Mouse (Mus musculus): Measurements from ENCODE around the gene Cyp46a1. TPM values are rescaled to one million over a fixed set of nuclear protein-coding genes. Genes with fewer than 3 reads are reported as not detected.

Gene Cyp46a1
- total RNA-seq, 1 experiment = 0.98 TPM

- H3K36me3 ChIP-seq (ENCODE audit: control insufficient read depth, insufficient read depth, low read length, poor library complexity, severe bottlenecking) = no peaks in the 10 kb centered on the region
- no peaks in the 10 kb centered on the region for H3K9me3 ChIP-seq (ENCODE audit: control insufficient read depth, insufficient read depth, low read depth, low read length)
- H3K9ac ChIP-seq (ENCODE audit: insufficient read depth, low read depth, low read length, poor library complexity, severe bottlenecking) = no peak overlapping the region
- no peak for TF ChIP-seq ZNF384 (IDR thresholded peaks at IDR 0.05; ENCODE audit: low read depth, low read length)
- no peak for TF ChIP-seq HCFC1 (IDR thresholded peaks at IDR 0.05; ENCODE audit: borderline replicate concordance, insufficient read depth, low read length)
- no peak for TF ChIP-seq MAFK (IDR thresholded peaks at IDR 0.05; ENCODE audit: insufficient read depth, low read depth, low read length)
- no peak for TF ChIP-seq CHD2 (IDR thresholded peaks at IDR 0.05; ENCODE audit: low read depth, low read length)
- no peak for TF ChIP-seq ZC3H11A (IDR thresholded peaks at IDR 0.05; ENCODE audit: borderline replicate concordance, low read depth, low read length)
- in situ Hi-C loops (cut with MboI; ENCODE audit: low sequenced_read_pairs in 2 of 2, unreplicated experiment in 2 of 2) = no loop called here
- no peaks in the 10 kb centered on the region for H3K4me1 ChIP-seq (ENCODE audit: control insufficient read depth in 2 of 2, insufficient read depth in 2 of 2, low read length in 2 of 2, poor library complexity in 1 of 2)
- no peak overlapping the region for H3K27ac ChIP-seq (ENCODE audit: insufficient read depth, low read depth, low read length, poor library complexity, severe bottlenecking)
- DNase-seq (ENCODE audit: low read depth, low spot score) = no peak
- H3K4me3 ChIP-seq (ENCODE audit: insufficient read depth in 1 of 2, low read depth in 1 of 2, low read length in 2 of 2, poor library complexity in 1 of 2, severe bottlenecking in 1 of 2) = no peak overlapping the region
Observed at GRCm38 (mm10) chr12:108386476-108387232, 52.5 kb downstream of the Cyp46a1 start.

GRCm38 (mm10) chr12:108389718-108390117 is 55.5 kb downstream of the Cyp46a1 start:
- Histone ChIP-seq H3K9ac (ENCODE audit: insufficient read depth, low read depth, low read length, poor library complexity, severe bottlenecking) (no peak overlapping the region), H3K9me3 (ENCODE audit: control insufficient read depth, insufficient read depth, low read depth, low read length) (no peaks in the 10 kb centered on the region), H3K4me3 (ENCODE audit: insufficient read depth in 1 of 2, low read depth in 1 of 2, low read length in 2 of 2, poor library complexity in 1 of 2, severe bottlenecking in 1 of 2) (no peak overlapping the region), H3K4me1 (ENCODE audit: control insufficient read depth in 2 of 2, insufficient read depth in 2 of 2, low read length in 2 of 2, poor library complexity in 1 of 2) (no peaks in the 10 kb centered on the region), H3K36me3 (ENCODE audit: control insufficient read depth, insufficient read depth, low read length, poor library complexity, severe bottlenecking) (no peaks in the 10 kb centered on the region), H3K27ac (ENCODE audit: insufficient read depth, low read depth, low read length, poor library complexity, severe bottlenecking) (no peak overlapping the region)
- no peak for DNase-seq (ENCODE audit: low read depth, low spot score)
- in situ Hi-C loops (cut with MboI; ENCODE audit: low sequenced_read_pairs in 2 of 2, unreplicated experiment in 2 of 2) = no loop called here
- TF ChIP-seq ZC3H11A (IDR thresholded peaks at IDR 0.05; ENCODE audit: borderline replicate concordance, low read depth, low read length) (no peak), HCFC1 (IDR thresholded peaks at IDR 0.05; ENCODE audit: borderline replicate concordance, insufficient read depth, low read length) (no peak), CHD2 (IDR thresholded peaks at IDR 0.05; ENCODE audit: low read depth, low read length) (no peak), ZNF384 (IDR thresholded peaks at IDR 0.05; ENCODE audit: low read depth, low read length) (no peak), MAFK (IDR thresholded peaks at IDR 0.05; ENCODE audit: insufficient read depth, low read depth, low read length) (no peak)

- no peaks in the 10 kb centered on the region; a peak in 1 of 4 replicates for H3K4me1 ChIP-seq (ENCODE audit: control insufficient read depth in 2 of 2, insufficient read depth in 2 of 2, low read length in 2 of 2, poor library complexity in 1 of 2)
- no peak overlapping the region for H3K27ac ChIP-seq (ENCODE audit: insufficient read depth, low read depth, low read length, poor library complexity, severe bottlenecking)
- in situ Hi-C loops (cut with MboI; ENCODE audit: low sequenced_read_pairs in 2 of 2, unreplicated experiment in 2 of 2) = no loop called here
Observed at GRCm38 (mm10) chr12:108392254-108393044, 58.3 kb downstream of the Cyp46a1 start.

GRCm38 (mm10) chr12:108393082-108393481 is 58.9 kb downstream of the Cyp46a1 start:
- no peak overlapping the region for H3K27ac ChIP-seq (ENCODE audit: insufficient read depth, low read depth, low read length, poor library complexity, severe bottlenecking)
- no peak for DNase-seq (ENCODE audit: low read depth, low spot score)
- no peaks in the 10 kb centered on the region for H3K9me3 ChIP-seq (ENCODE audit: control insufficient read depth, insufficient read depth, low read depth, low read length)
- no peak overlapping the region for H3K4me3 ChIP-seq (ENCODE audit: insufficient read depth in 1 of 2, low read depth in 1 of 2, low read length in 2 of 2, poor library complexity in 1 of 2, severe bottlenecking in 1 of 2)
- H3K9ac ChIP-seq (ENCODE audit: insufficient read depth, low read depth, low read length, poor library complexity, severe bottlenecking) = no peak overlapping the region
- TF ChIP-seq ZNF384 (IDR thresholded peaks at IDR 0.05; ENCODE audit: low read depth, low read length) (no peak), ZC3H11A (IDR thresholded peaks at IDR 0.05; ENCODE audit: borderline replicate concordance, low read depth, low read length) (no peak), MAFK (IDR thresholded peaks at IDR 0.05; ENCODE audit: insufficient read depth, low read depth, low read length) (no peak), CHD2 (IDR thresholded peaks at IDR 0.05; ENCODE audit: low read depth, low read length) (no peak), HCFC1 (IDR thresholded peaks at IDR 0.05; ENCODE audit: borderline replicate concordance, insufficient read depth, low read length) (no peak)
- no peaks in the 10 kb centered on the region; a peak in 1 of 4 replicates for H3K4me1 ChIP-seq (ENCODE audit: control insufficient read depth in 2 of 2, insufficient read depth in 2 of 2, low read length in 2 of 2, poor library complexity in 1 of 2)
- in situ Hi-C loops (cut with MboI; ENCODE audit: low sequenced_read_pairs in 2 of 2, unreplicated experiment in 2 of 2) = no loop called here
- no peaks in the 10 kb centered on the region for H3K36me3 ChIP-seq (ENCODE audit: control insufficient read depth, insufficient read depth, low read length, poor library complexity, severe bottlenecking)

More at GRCm38 (mm10) chr12:108392254-108393044, 58.3 kb downstream of the Cyp46a1 start:
- no peak overlapping the region for H3K4me3 ChIP-seq (ENCODE audit: insufficient read depth in 1 of 2, low read depth in 1 of 2, low read length in 2 of 2, poor library complexity in 1 of 2, severe bottlenecking in 1 of 2)
- no peaks in the 10 kb centered on the region for H3K36me3 ChIP-seq (ENCODE audit: control insufficient read depth, insufficient read depth, low read length, poor library complexity, severe bottlenecking)
- no peak for DNase-seq (ENCODE audit: low read depth, low spot score)
- no peaks in the 10 kb centered on the region for H3K9me3 ChIP-seq (ENCODE audit: control insufficient read depth, insufficient read depth, low read depth, low read length)
- no peak overlapping the region for H3K9ac ChIP-seq (ENCODE audit: insufficient read depth, low read depth, low read length, poor library complexity, severe bottlenecking)
- TF ChIP-seq ZC3H11A (IDR thresholded peaks at IDR 0.05; ENCODE audit: borderline replicate concordance, low read depth, low read length) = no peak
- no peak for TF ChIP-seq MAFK (IDR thresholded peaks at IDR 0.05; ENCODE audit: insufficient read depth, low read depth, low read length)
- TF ChIP-seq CHD2 (IDR thresholded peaks at IDR 0.05; ENCODE audit: low read depth, low read length) = no peak
- no peak for TF ChIP-seq ZNF384 (IDR thresholded peaks at IDR 0.05; ENCODE audit: low read depth, low read length)
- no peak for TF ChIP-seq HCFC1 (IDR thresholded peaks at IDR 0.05; ENCODE audit: borderline replicate concordance, insufficient read depth, low read length)

All from ES-E14 (cell line).